Mouse (Mus musculus): ENCODE data around the gene Nabp2. TPM values are rescaled to one million over a fixed set of nuclear protein-coding genes. Genes with fewer than 3 reads are reported as not detected.

Gene Nabp2
- polyA plus RNA-seq, 1 experiment from 2014 or later = 153 TPM

DNA sequence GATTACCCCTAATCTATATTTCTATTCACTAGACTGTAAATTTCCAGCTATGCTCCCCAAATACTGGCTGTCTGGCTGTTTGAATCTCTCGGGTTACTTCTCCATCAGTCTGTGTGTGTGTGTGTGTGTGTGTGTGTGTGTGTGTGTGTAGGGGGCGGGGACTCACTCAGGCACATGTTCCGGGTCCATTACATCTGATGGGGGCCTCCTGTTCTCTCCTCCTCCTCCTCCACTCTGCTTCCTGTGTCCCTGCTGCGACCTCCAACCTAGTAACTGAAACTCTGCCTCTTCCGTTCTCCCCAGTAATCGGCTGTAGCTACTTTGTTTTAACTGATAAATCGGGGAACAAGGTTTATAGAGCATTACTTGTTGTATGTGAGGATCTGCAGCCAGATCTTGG, 13.3 kb upstream of the Nabp2 start:
- Histone ChIP-seq H3K4me1 (no peaks in the 10 kb centered on the region), H3K27ac (no peak overlapping the region), H3K36me3 (ENCODE audit: poor library complexity, severe bottlenecking) (peaks cover 79% of the 10 kb centered on the region), H3K4me2 (no peak overlapping the region), H3K4me3 (no peak overlapping the region), H3K9ac (no peak overlapping the region), H3K9me3 (replicated peaks) (no peaks in the 10 kb centered on the region), H3K27me3 (no peaks in the 10 kb centered on the region)
- WGBS = 73% methylated on average over 7 of the region's 7 CpGs
- no peak for ATAC-seq

DNA sequence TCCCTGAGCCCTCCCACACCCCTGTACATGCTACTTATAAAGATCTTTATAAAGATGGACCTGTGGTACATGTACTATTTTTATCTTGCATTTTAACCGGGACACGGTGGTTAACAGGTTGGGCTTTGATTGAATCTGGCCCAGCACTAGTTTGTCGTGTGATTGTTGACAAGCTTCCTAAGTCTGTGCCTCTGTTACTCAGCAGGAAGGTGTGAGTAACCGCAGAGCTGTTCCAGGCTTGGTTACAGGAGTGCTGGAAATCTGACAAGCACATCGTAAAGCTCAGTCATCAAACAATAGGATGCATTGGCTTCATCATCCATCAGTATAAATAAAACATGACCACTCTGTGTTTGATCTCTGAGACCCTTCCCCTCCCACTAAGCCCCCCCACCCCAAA, 11.1 kb upstream of the Nabp2 start:
- no peak overlapping the region for H3K27ac ChIP-seq
- no peaks in the 10 kb centered on the region for H3K9me3 ChIP-seq (replicated peaks)
- no peaks in the 10 kb centered on the region for H3K4me1 ChIP-seq
- no peaks in the 10 kb centered on the region for H3K27me3 ChIP-seq
- no peak overlapping the region for H3K4me3 ChIP-seq
- H3K9ac ChIP-seq = no peak overlapping the region
- ATAC-seq = no peak
- H3K4me2 ChIP-seq = no peak overlapping the region
- WGBS = 94% methylated on average over 5 of the region's 5 CpGs
- peaks cover 84% of the 10 kb centered on the region for H3K36me3 ChIP-seq (ENCODE audit: poor library complexity, severe bottlenecking)

DNA sequence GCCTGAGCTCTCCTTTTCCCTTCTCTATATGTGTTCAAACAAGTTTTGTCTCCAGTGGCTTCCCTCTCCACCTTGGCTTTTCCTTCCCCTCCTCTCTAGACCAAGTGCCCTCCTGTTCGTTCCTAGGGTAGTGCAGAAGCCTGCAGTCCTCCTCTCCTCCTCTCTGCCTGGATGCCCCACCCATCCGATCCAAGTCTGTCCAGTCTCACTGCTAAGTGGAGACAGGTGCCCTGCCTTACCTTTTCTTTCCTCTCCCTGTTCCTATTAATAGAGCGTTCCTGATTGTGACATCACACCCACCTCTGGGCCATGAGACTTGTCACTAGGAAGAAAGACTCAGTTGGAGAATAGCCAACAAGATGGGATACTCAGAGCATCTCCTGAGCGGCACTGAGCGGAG, 3.6 kb upstream of the Nabp2 start:
- H3K4me3 ChIP-seq = no peak overlapping the region
- no peaks in the 10 kb centered on the region for H3K27me3 ChIP-seq
- H3K27ac ChIP-seq = no peak overlapping the region
- WGBS = 88% methylated on average over 5 of the region's 5 CpGs
- H3K4me2 ChIP-seq = no peak overlapping the region
- no peak for ATAC-seq
- H3K4me1 ChIP-seq = peaks cover 39% of the 10 kb centered on the region
- H3K9me3 ChIP-seq (replicated peaks) = no peaks in the 10 kb centered on the region
- peaks cover 54% of the 10 kb centered on the region for H3K36me3 ChIP-seq (ENCODE audit: poor library complexity, severe bottlenecking)
- H3K9ac ChIP-seq = no peak overlapping the region

DNA sequence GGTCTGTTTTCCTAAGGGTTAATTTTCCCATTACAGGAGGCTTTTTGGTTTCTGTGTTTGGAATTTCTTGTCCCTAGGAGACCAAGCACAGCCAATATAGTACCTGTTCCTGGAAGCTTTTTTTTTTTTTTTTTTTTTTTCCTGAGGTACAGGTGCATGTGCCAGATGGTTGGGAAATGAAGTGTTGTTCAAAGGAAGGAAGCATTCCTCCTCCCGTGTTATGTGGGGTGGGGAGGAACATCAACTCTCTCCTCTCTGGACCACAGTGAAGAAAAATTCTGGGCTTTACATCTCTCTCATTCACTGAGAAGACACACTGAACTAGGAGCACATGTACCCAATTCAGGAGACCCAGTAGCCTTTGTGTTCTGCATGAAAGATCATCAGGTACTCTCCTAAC, 1.8 kb upstream of the Nabp2 start:
- ATAC-seq = no peak
- no peak overlapping the region for H3K27ac ChIP-seq
- peaks cover 47% of the 10 kb centered on the region for H3K4me1 ChIP-seq
- 44% methylated on average over 1 of the region's 1 CpGs for WGBS
- no peaks in the 10 kb centered on the region for H3K9me3 ChIP-seq (replicated peaks)
- peak overlapping the region; percentile 97 for H3K4me2 ChIP-seq
- no peaks in the 10 kb centered on the region for H3K27me3 ChIP-seq
- H3K9ac ChIP-seq = peak overlapping the region; percentile 89
- H3K36me3 ChIP-seq (ENCODE audit: poor library complexity, severe bottlenecking) = peaks cover 37% of the 10 kb centered on the region
- peak overlapping the region; percentile 91 for H3K4me3 ChIP-seq

DNA sequence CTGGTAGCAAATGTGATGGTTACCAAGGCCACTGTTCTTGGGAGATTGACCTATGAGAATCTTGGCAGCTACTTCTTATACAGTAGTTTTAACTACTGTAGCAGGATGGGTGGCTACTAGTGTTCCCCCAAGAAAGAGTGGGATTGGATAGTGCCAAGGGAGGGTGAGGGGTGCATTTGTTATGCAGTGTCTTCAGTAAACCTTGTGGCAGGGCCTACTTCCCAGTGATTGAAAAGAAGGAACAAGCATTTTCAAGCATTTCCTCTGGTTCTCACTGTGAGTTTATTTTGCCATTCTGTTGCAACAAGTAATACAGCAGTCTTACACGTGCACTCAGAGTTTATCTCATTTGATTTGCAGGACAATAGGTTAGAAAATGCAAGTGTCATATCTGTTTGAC, 1.3 kb upstream of the Nabp2 start:
- WGBS = 32% methylated on average over 1 of the region's 1 CpGs
- no peak for ATAC-seq
- Histone ChIP-seq H3K4me2 (peak overlapping the region; percentile 97), H3K9me3 (replicated peaks) (no peaks in the 10 kb centered on the region), H3K4me3 (peak overlapping the region; percentile 91), H3K9ac (peak overlapping the region; percentile 89), H3K36me3 (ENCODE audit: poor library complexity, severe bottlenecking) (peaks cover 36% of the 10 kb centered on the region), H3K27me3 (no peaks in the 10 kb centered on the region), H3K27ac (peak overlapping the region; percentile 94; the same call in 1 of the 2 replicates), H3K4me1 (peaks cover 51% of the 10 kb centered on the region)

DNA sequence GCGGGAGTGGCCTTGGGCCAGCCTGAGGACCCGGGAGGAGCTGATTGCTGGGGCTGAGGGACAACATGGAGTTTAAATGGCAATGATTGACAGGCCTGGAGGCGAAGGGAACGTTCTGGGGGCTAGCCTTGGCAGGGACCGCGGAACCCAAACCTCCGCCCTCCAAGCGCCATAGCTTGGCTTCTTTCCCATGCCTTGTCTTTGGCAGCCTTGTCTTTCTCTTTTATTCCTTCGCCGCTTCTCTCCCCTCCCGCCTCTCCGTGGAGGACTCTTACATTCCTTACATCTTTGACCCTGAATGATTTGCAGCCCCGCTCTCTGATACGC, 726 bp upstream of the Nabp2 start:
- ATAC-seq = no peak
- Histone ChIP-seq H3K9ac (peak overlapping the region; percentile 89), H3K4me2 (peak overlapping the region; percentile 97), H3K36me3 (ENCODE audit: poor library complexity, severe bottlenecking) (peaks cover 31% of the 10 kb centered on the region), H3K9me3 (replicated peaks) (no peaks in the 10 kb centered on the region), H3K27me3 (no peaks in the 10 kb centered on the region), H3K27ac (peak overlapping the region; percentile 94), H3K4me1 (peaks cover 51% of the 10 kb centered on the region), H3K4me3 (peak overlapping the region; percentile 91)
- WGBS = 0% methylated on average over 14 of the region's 14 CpGs

DNA sequence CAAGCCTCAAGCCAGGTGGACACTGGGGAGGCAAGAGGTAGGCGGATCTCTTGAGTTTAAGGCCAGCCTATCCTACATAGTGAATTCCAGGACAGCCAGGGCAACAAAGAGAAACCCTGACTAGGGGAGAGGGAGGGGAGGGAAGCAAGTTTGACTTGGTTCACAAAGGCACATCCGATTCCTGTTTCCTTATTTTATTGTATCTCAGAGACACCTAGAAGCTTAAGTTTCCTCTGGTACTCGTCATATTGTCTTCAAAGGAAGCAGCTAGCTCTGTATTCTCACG, 789 bp downstream of the Nabp2 start:
- Histone ChIP-seq H3K36me3 (ENCODE audit: poor library complexity, severe bottlenecking) (peaks cover 31% of the 10 kb centered on the region), H3K4me2 (peak overlapping the region; percentile 97), H3K4me1 (peaks cover 51% of the 10 kb centered on the region), H3K27ac (peak overlapping the region; percentile 94), H3K4me3 (peak overlapping the region; percentile 91), H3K9ac (peak overlapping the region; percentile 89), H3K27me3 (no peaks in the 10 kb centered on the region), H3K9me3 (replicated peaks) (no peaks in the 10 kb centered on the region)
- ATAC-seq = no peak
- 20% methylated on average over 4 of the region's 4 CpGs for WGBS

DNA sequence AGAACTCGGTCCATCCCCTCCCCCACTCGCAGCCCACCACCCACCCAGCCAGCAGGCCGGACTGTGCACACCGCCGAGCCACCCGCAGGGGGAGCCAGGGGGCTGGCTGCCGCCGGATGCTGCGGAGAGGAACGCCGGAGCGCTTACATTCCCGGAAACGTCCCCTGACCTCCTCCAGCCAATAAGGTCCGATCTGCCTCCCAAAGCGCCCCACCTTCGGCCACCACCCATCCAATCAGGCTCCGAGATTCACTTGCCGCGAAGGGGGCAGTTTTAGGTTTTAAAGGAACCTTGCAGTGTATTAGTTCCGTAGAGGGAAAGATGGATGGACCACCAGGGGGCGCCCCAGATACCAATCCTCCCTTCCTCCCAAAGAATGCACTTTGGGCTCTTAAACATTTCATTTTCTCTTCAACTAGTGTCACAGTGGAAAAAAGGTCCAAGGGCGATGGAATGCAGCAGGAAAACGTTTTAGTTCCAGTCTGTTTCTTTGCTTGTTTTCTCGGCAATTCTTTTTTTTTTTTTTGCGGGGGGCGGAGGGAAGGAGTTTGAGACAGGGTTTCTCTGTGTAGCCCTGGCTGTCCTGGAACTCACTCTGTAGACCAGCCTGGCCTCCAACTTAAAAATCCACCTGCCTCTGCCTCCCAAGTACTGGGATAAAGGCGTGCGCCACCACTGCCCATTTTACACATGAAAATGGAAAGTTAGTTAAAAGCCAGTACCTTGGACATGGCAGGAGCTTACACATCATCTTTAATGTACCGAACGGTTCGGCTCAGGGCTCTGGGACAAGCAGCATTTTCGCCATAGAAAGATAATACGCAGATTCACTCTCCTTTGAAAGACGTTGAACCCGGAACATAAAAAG, 1.4 kb downstream of the Nabp2 start:
- H3K9ac ChIP-seq = peak overlapping the region; percentile 89
- no peaks in the 10 kb centered on the region for H3K27me3 ChIP-seq
- H3K4me1 ChIP-seq = peaks cover 51% of the 10 kb centered on the region
- H3K9me3 ChIP-seq (replicated peaks) = no peaks in the 10 kb centered on the region
- ATAC-seq = peak; percentile 90
- H3K4me3 ChIP-seq = peak overlapping the region; percentile 91
- H3K4me2 ChIP-seq = peak overlapping the region; percentile 97
- 5% methylated on average over 36 of the region's 36 CpGs for WGBS
- peak overlapping the region; percentile 94 for H3K27ac ChIP-seq
- H3K36me3 ChIP-seq (ENCODE audit: poor library complexity, severe bottlenecking) = peaks cover 26% of the 10 kb centered on the region

DNA sequence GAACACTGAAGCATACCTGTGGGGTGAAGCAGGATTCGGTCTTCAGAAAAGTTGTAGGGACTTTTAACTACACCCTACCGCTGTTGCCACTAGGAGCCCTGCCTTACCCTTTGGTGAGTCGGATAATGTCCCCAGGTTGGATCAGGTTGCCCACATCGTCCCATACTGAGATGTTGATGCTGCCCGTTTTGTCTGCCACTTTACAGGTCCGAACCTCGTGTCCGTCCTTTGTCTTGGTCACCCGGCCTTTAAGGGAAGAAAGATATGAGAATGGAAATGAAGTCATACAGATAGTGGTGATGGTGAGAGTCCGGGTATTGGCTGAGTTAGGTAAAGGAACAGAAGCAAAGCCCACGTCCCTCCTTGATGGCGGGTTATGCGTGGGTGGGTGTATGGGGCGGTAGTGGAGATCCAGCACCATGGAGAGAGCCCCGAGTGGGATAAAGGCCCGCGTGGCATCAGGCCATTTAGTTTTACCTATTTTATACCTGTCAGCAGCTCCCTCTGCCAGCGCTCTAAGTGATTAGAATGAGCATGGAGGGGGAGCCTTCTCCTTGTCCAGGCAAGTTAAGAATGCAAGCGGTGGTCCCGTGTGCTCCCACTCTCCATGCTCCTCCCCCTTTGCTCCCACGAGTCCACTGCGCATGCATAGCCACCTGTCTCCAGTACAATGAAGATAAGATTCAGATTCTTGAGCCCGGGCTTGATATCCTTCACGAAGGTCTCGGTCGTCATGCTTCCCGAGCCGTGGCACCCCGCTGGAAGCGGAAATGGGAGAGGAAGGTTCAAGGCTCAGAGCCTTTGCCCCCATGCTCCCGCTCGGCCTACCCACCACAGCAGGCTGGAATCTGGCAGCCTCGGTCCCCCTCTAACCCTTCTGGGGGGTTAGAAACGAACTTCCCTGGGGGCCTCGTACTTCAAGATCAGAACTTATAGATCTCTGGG, 2.4 kb downstream of the Nabp2 start:
- ATAC-seq = peak; percentile 16; the same call in 1 of the 2 replicates
- peaks cover 22% of the 10 kb centered on the region for H3K36me3 ChIP-seq (ENCODE audit: poor library complexity, severe bottlenecking)
- peak overlapping the region; percentile 91 for H3K4me3 ChIP-seq
- peak overlapping the region; percentile 94 for H3K27ac ChIP-seq
- peak overlapping the region; percentile 78 for H3K9ac ChIP-seq
- H3K4me1 ChIP-seq = peaks cover 43% of the 10 kb centered on the region
- H3K4me2 ChIP-seq = peak overlapping the region; percentile 97
- no peaks in the 10 kb centered on the region for H3K9me3 ChIP-seq (replicated peaks)
- no peaks in the 10 kb centered on the region for H3K27me3 ChIP-seq
- 17% methylated on average over 35 of the region's 35 CpGs for WGBS

DNA sequence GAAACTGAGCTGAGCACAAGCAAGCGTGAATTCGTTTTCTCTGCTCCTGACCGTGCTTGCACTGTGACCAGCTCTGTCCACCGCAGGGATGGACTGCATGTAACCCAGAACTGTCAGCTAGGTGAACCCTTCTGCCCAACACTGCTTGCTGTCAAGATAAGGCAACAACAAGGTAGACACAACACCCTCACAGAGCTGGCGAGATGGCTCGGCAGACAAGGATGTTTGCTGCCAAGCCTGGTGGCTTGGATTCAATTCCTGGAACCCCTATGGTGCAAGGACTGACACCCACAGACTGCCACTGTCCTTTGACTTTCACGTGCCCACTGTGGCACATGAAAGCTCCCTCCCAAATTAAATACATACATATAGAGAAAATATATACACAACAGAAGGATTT, 7.4 kb downstream of the Nabp2 start:
- H3K9ac ChIP-seq = no peak overlapping the region
- H3K9me3 ChIP-seq (replicated peaks) = no peaks in the 10 kb centered on the region
- H3K27me3 ChIP-seq = no peaks in the 10 kb centered on the region
- 89% methylated on average over 7 of the region's 7 CpGs for WGBS
- no peak overlapping the region for H3K27ac ChIP-seq
- H3K4me2 ChIP-seq = no peak overlapping the region
- H3K4me3 ChIP-seq = no peak overlapping the region
- no peak for ATAC-seq
- H3K36me3 ChIP-seq (ENCODE audit: poor library complexity, severe bottlenecking) = peaks cover 35% of the 10 kb centered on the region
- H3K4me1 ChIP-seq = peaks cover 12% of the 10 kb centered on the region

DNA sequence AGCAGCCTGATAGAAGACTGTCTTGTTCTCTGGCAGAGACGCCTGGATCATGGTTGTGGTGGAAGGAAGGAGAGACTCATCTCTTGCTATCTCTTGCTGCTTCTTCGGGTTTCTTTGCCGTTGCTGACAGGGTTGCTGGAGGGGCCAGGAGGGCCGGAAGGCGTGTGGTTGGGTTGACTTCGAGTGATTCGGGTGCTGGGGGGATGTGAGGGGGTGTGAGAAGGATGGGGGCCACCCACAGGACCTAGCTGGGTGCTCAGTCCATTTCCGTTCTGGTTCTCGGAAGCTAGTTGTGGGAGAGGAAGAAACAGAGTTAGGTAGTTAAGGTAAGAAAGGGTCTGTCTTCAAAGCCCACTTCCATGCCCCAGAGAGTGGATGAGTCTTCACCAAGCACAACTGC, 9.7 kb downstream of the Nabp2 start:
- Histone ChIP-seq H3K36me3 (ENCODE audit: poor library complexity, severe bottlenecking) (peaks cover 39% of the 10 kb centered on the region), H3K9me3 (replicated peaks) (no peaks in the 10 kb centered on the region), H3K4me3 (no peak overlapping the region), H3K27me3 (no peaks in the 10 kb centered on the region), H3K4me2 (no peak overlapping the region), H3K9ac (peak overlapping the region; percentile 12; the same call in 1 of the 2 replicates), H3K27ac (no peak overlapping the region), H3K4me1 (peaks cover 8% of the 10 kb centered on the region; the same call in 1 of the 2 replicates)
- 80% methylated on average over 9 of the region's 9 CpGs for WGBS
- no peak for ATAC-seq

DNA sequence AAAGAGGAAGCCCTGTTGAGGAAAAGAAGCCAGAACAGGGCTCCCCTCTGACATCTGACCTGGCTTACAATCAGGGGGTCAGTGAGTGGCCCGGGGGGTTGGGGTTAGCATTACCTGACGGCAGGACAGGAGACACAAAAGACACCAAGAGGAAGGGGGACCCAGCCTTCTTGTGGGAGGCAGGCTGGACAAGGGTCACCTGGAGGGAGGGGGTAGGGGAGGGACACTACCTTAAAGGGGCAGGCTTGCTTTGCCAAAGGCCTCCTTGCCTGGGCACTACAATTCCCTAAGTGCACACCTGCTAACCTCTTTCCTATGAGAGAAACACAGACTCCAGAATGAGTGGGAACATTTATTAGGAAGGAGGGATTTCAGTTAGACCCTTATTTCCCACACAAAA, 10.2 kb downstream of the Nabp2 start, which contains the start of gene Slc39a5:
Slc39a5 (minus strand) TSS at position 174 of the 400 bp plus-strand sequence.
- H3K9ac ChIP-seq = peak within 1 kb of the TSS; percentile 12; the same call in 1 of the 2 replicates
- H3K4me1 ChIP-seq = peaks cover 8% of the 10 kb centered on the region; the same call in 1 of the 2 replicates
- no peak within 1 kb of the TSS for H3K4me2 ChIP-seq
- no peak within 1 kb of the TSS for H3K27ac ChIP-seq
- no peaks in the 10 kb centered on the region for H3K9me3 ChIP-seq (replicated peaks)
- H3K4me3 ChIP-seq = no peak within 1 kb of the TSS
- WGBS = 22% methylated on average over 2 of the region's 2 CpGs
- no peaks in the 10 kb centered on the region for H3K27me3 ChIP-seq
- no peak for ATAC-seq
- peaks cover 39% of the 10 kb centered on the region for H3K36me3 ChIP-seq (ENCODE audit: poor library complexity, severe bottlenecking)
